Mouse (Mus musculus): Measurements from ENCODE around the gene Gm12355. TPM values are rescaled to one million over a fixed set of nuclear protein-coding genes. Genes with fewer than 3 reads are reported as not detected.
A peak's percentile ranks its signal among the peaks of the same experiment; 100 is the strongest.
"Not testable (repeated sequence)": the region's sequence is repeated elsewhere in the genome, so short reads cannot be mapped to it uniquely, and the experiment has no call there.

The Gm12355 gene
- total and polyA plus RNA-seq, 3 experiments: 7.9 to 10.8 TPM; not detected in 1

DNA sequence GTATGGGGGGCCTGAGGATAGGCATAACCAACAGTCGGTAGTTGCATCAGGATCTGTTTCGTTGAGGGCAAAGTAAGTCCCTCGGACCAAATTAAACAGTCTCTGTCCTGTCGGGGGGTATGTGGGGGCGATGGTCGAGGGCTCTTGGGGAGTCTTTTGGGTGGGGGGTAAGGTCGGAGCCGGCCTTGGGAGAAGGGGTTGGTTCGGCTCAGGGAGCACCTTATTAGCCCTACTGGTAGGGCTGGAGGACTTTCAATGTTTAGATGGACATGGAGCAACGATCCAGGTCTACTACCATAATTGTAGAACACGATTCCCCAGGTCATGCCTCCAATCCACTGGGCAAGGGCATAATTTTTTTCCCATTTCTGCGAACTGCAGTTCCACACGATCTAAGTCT is 4.7 kb downstream of the Gm12355 start:
- 88% methylated on average over 13 of the region's 13 CpGs for WGBS
- no peaks in the 10 kb centered on the region for H3K4me1 ChIP-seq (ENCODE audit: control insufficient read depth, insufficient read depth, low read length)
- no peaks in the 10 kb centered on the region for H3K36me3 ChIP-seq (ENCODE audit: control insufficient read depth, insufficient read depth, low read length)
- H3K9ac ChIP-seq (ENCODE audit: low read depth, low read length): no peak overlapping the region
- no peak overlapping the region for H3K27ac ChIP-seq
- TF ChIP-seq POLR2A (IDR thresholded peaks at IDR 0.05; ENCODE audit: insufficient read depth, low read depth, low read length): no peak
- no peak for TF ChIP-seq CTCF (IDR thresholded peaks at IDR 0.05)
- no peak for TF ChIP-seq EP300 (IDR thresholded peaks at IDR 0.05; ENCODE audit: insufficient read depth, low read depth, low read length)
- no peaks in the 10 kb centered on the region for H3K79me2 ChIP-seq (replicated peaks; ENCODE audit: control insufficient read depth, insufficient read depth, low read length)
- H3K4me3 ChIP-seq: no peak overlapping the region
- DNase-seq: no peak
- intact Hi-C loops (cut with DNase I): no loop called here
- no peaks in the 10 kb centered on the region for H3K27me3 ChIP-seq (ENCODE audit: control insufficient read depth, insufficient read depth, low read length)

GRCm38 (mm10) chr11:98606763-98607162 is 18.7 kb downstream of the Gm12355 start:
- TF ChIP-seq CTCF (IDR thresholded peaks at IDR 0.05) (peak; percentile 88), EP300 (IDR thresholded peaks at IDR 0.05; ENCODE audit: insufficient read depth, low read depth, low read length) (no peak)
- H3K4me1 ChIP-seq (ENCODE audit: control insufficient read depth, insufficient read depth, low read length): no peaks in the 10 kb centered on the region
- no peak overlapping the region for H3K27ac ChIP-seq
- 4% methylated on average over 3 of the region's 3 CpGs for WGBS
- intact Hi-C loops (cut with DNase I): loop anchor here (1.0 kb wide), 2 partner anchors 28 to 49 kb away; no protein-coding TSS in a partner anchor
- H3K36me3 ChIP-seq (ENCODE audit: control insufficient read depth, insufficient read depth, low read length): no peaks in the 10 kb centered on the region
- no peak for DNase-seq
- H3K9ac ChIP-seq (ENCODE audit: low read depth, low read length): no peak overlapping the region
- H3K27me3 ChIP-seq (ENCODE audit: control insufficient read depth, insufficient read depth, low read length): no peaks in the 10 kb centered on the region
- no peaks in the 10 kb centered on the region for H3K79me2 ChIP-seq (replicated peaks; ENCODE audit: control insufficient read depth, insufficient read depth, low read length)
- no peak overlapping the region for H3K4me3 ChIP-seq

GRCm38 (mm10) chr11:98604911-98605310 is 20.6 kb downstream of the Gm12355 start:
- WGBS: 68% methylated on average over 6 of the region's 6 CpGs
- H3K4me1 ChIP-seq (ENCODE audit: control insufficient read depth, insufficient read depth, low read length); H3K36me3 ChIP-seq (ENCODE audit: control insufficient read depth, insufficient read depth, low read length); H3K27me3 ChIP-seq (ENCODE audit: control insufficient read depth, insufficient read depth, low read length); DNase-seq; intact Hi-C loops (cut with DNase I); H3K27ac ChIP-seq; H3K9ac ChIP-seq (ENCODE audit: low read depth, low read length); H3K4me3 ChIP-seq; H3K79me2 ChIP-seq (replicated peaks; ENCODE audit: control insufficient read depth, insufficient read depth, low read length): not testable (repeated sequence)

DNA sequence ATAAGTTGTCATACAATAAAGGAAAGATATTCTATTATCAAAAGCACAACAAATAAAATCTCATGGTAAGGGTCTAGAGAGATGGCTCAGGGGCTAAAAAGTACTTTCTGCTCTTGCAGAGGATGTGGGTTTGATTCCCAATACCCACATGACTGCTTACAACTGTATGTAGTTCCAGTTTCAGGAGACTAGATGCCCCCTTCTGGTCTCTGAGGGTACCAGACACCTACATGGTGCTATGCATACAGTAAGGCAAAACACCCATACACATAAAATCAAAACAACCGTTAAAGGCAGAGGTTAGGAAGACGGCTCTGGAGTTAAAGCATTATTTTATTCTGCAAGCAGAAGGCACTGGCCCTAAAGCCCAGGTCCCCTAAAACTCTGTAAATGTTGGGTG is 21.5 kb downstream of the Gm12355 start:
- no peak overlapping the region for H3K4me3 ChIP-seq
- H3K9ac ChIP-seq (ENCODE audit: low read depth, low read length): no peak overlapping the region
- H3K27me3 ChIP-seq (ENCODE audit: control insufficient read depth, insufficient read depth, low read length): no peaks in the 10 kb centered on the region
- no peaks in the 10 kb centered on the region for H3K79me2 ChIP-seq (replicated peaks; ENCODE audit: control insufficient read depth, insufficient read depth, low read length)
- H3K4me1 ChIP-seq (ENCODE audit: control insufficient read depth, insufficient read depth, low read length): no peaks in the 10 kb centered on the region
- intact Hi-C loops (cut with DNase I): no loop called here
- no peak for TF ChIP-seq EP300 (IDR thresholded peaks at IDR 0.05; ENCODE audit: insufficient read depth, low read depth, low read length)
- TF ChIP-seq POLR2A (IDR thresholded peaks at IDR 0.05; ENCODE audit: insufficient read depth, low read depth, low read length): no peak
- TF ChIP-seq CTCF (IDR thresholded peaks at IDR 0.05): no peak
- H3K36me3 ChIP-seq (ENCODE audit: control insufficient read depth, insufficient read depth, low read length): no peaks in the 10 kb centered on the region
- H3K27ac ChIP-seq: no peak overlapping the region
- DNase-seq: no peak
- 80% methylated on average over 2 of the region's 2 CpGs for WGBS

DNA sequence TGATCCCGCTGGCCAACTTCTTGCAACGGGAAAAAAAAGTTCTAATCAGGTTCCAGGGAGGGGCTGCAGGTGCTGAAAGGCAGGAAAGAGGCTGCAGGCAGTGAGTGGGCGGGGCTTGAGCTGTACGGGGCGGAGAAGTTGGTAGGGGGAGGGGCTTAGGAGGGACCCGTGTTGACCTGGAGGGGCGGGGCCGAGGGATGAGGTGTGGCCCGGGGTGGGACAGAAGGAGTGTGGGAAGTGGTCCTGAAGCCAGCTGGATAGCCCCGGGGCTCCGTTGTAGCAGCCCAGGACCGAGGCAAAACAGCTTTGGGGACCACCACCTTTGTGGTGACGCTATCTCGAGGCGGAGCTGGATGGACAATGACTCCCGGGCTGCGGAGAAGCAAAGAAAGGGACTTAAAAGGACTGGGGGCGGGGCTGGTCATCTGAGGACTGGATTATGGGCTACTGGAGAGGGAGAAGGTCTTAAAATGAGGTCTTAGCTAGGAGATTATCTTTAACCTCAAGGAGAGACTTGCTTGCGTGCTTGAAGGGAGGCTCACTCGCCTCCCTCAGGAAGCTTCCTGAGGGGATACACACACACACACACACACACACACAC is 23.3 kb downstream of the Gm12355 start:
- Histone ChIP-seq H3K79me2 (replicated peaks; ENCODE audit: control insufficient read depth, insufficient read depth, low read length) (no peaks in the 10 kb centered on the region), H3K27me3 (ENCODE audit: control insufficient read depth, insufficient read depth, low read length) (no peaks in the 10 kb centered on the region), H3K27ac (no peak overlapping the region), H3K4me1 (ENCODE audit: control insufficient read depth, insufficient read depth, low read length) (no peaks in the 10 kb centered on the region), H3K4me3 (no peak overlapping the region), H3K9ac (ENCODE audit: low read depth, low read length) (no peak overlapping the region), H3K36me3 (ENCODE audit: control insufficient read depth, insufficient read depth, low read length) (no peaks in the 10 kb centered on the region)
- no peak for DNase-seq
- WGBS: 4% methylated on average over 20 of the region's 20 CpGs
- intact Hi-C loops (cut with DNase I): no loop called here
- no peak for TF ChIP-seq EP300 (IDR thresholded peaks at IDR 0.05; ENCODE audit: insufficient read depth, low read depth, low read length)
- no peak for TF ChIP-seq POLR2A (IDR thresholded peaks at IDR 0.05; ENCODE audit: insufficient read depth, low read depth, low read length)
- TF ChIP-seq CTCF (IDR thresholded peaks at IDR 0.05): no peak

GRCm38 (mm10) chr11:98599291-98599690 is 26.2 kb downstream of the Gm12355 start:
- H3K27ac ChIP-seq: no peak overlapping the region
- H3K27me3 ChIP-seq (ENCODE audit: control insufficient read depth, insufficient read depth, low read length): no peaks in the 10 kb centered on the region
- TF ChIP-seq EP300 (IDR thresholded peaks at IDR 0.05; ENCODE audit: insufficient read depth, low read depth, low read length) (no peak), CTCF (IDR thresholded peaks at IDR 0.05) (no peak), POLR2A (IDR thresholded peaks at IDR 0.05; ENCODE audit: insufficient read depth, low read depth, low read length) (no peak)
- H3K9ac ChIP-seq (ENCODE audit: low read depth, low read length): no peak overlapping the region
- no peaks in the 10 kb centered on the region for H3K79me2 ChIP-seq (replicated peaks; ENCODE audit: control insufficient read depth, insufficient read depth, low read length)
- H3K4me3 ChIP-seq: no peak overlapping the region
- H3K36me3 ChIP-seq (ENCODE audit: control insufficient read depth, insufficient read depth, low read length): no peaks in the 10 kb centered on the region
- WGBS: 13% methylated on average over 18 of the region's 18 CpGs
- intact Hi-C loops (cut with DNase I): loop anchor here (5.0 kb wide), 1 partner anchor 257 kb away; no protein-coding TSS in a partner anchor
- DNase-seq: no peak
- no peaks in the 10 kb centered on the region for H3K4me1 ChIP-seq (ENCODE audit: control insufficient read depth, insufficient read depth, low read length)
